Mouse (Mus musculus): ENCODE results near the gene Dnah1. TPM values are rescaled to one million over a fixed set of nuclear protein-coding genes. Genes with fewer than 3 reads are reported as not detected.

Dnah1 gene
- polyA plus RNA-seq, 2 experiments: 0.13 to 0.14 TPM

DNA sequence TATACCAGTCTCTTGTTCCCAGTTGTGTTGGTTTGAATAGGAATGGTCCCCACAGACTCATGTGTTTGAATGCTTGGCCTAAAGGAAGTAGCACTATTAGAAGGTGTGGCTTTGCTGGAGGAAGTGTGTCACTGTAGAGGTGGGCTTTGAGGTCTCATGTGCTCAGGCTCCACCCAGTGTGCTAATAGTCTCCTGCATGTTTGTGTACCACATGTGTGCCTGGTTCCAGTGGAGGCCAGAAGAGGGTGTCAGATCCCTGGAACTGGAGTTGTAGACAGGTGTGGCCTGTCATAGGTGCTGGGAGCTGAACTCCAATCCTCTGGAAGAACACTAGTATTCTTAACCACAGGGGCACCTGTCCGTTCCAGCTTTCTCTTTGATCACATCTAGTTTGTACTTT, 3.5 kb upstream of the Dnah1 start:
- Histone ChIP-seq H3K9ac (replicated peaks) (no peak overlapping the region), H3K9me3 (ENCODE audit: control insufficient read depth, low read length) (no peaks in the 10 kb centered on the region), H3K36me3 (replicated peaks; ENCODE audit: control insufficient read depth, insufficient read depth, low read depth) (no peaks in the 10 kb centered on the region), H3K27ac (no peak overlapping the region), H3K4me2 (ENCODE audit: low read depth) (no peak overlapping the region), H3K27me3 (ENCODE audit: control insufficient read depth, insufficient read depth, low read length) (no peaks in the 10 kb centered on the region), H3K4me3 (ENCODE audit: insufficient read depth in 1 of 2, low read depth in 2 of 2, low read length in 2 of 2) (no peak overlapping the region), H3K4me1 (replicated peaks; ENCODE audit: control insufficient read depth in 2 of 2, insufficient read depth in 2 of 2, low read length in 1 of 2) (peaks cover 0 to 12% of the 10 kb centered on the region in 2 experiments; a peak in 2 of 4 replicates)
- ATAC-seq (ENCODE audit: insufficient read depth): no peak
- TF ChIP-seq EP300 (IDR thresholded peaks at IDR 0.05; ENCODE audit: low read depth): no peak
- TF ChIP-seq CTCF (IDR thresholded peaks at IDR 0.05; ENCODE audit: low read depth): no peak
- WGBS (ENCODE audit: insufficient replicate concordance): 82% methylated on average over 1 of the region's 1 CpGs
- no peak for DNase-seq (ENCODE audit: low read depth in 3 of 3, low spot score in 3 of 3)

DNA sequence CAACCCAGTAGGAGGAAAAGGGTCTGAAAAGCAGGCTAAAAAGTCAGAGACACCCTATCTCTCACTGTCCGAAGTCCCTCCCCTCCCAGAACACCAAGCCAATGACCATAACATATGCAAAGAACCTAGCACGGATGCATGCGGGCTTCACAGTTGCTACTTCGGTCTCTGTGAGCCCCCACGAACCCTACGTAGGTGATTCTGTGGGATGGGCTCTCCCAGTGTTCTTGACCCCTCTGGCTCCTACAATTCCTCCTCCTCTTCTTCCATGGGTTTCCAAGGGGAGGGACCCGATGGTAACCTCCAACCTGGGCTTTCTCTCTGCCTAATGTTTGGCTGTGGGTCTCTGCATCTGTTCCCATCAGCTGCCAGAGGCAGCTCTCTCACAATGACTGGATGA, 3.1 kb upstream of the Dnah1 start:
- Histone ChIP-seq H3K9me3 (ENCODE audit: control insufficient read depth, low read length) (no peaks in the 10 kb centered on the region), H3K27me3 (ENCODE audit: control insufficient read depth, insufficient read depth, low read length) (no peaks in the 10 kb centered on the region), H3K4me3 (ENCODE audit: insufficient read depth in 1 of 2, low read depth in 2 of 2, low read length in 2 of 2) (no peak overlapping the region), H3K36me3 (replicated peaks; ENCODE audit: control insufficient read depth, insufficient read depth, low read depth) (no peaks in the 10 kb centered on the region), H3K4me2 (ENCODE audit: low read depth) (no peak overlapping the region), H3K27ac (no peak overlapping the region), H3K4me1 (replicated peaks; ENCODE audit: control insufficient read depth in 2 of 2, insufficient read depth in 2 of 2, low read length in 1 of 2) (peaks cover 0 to 12% of the 10 kb centered on the region in 2 experiments; a peak in 2 of 4 replicates), H3K9ac (replicated peaks) (no peak overlapping the region)
- DNase-seq (ENCODE audit: low read depth in 3 of 3, low spot score in 3 of 3): no peak
- no peak for ATAC-seq (ENCODE audit: insufficient read depth)
- TF ChIP-seq CTCF (IDR thresholded peaks at IDR 0.05; ENCODE audit: low read depth): no peak
- TF ChIP-seq EP300 (IDR thresholded peaks at IDR 0.05; ENCODE audit: low read depth): no peak
- WGBS (ENCODE audit: insufficient replicate concordance): 70% methylated on average over 7 of the region's 7 CpGs

DNA sequence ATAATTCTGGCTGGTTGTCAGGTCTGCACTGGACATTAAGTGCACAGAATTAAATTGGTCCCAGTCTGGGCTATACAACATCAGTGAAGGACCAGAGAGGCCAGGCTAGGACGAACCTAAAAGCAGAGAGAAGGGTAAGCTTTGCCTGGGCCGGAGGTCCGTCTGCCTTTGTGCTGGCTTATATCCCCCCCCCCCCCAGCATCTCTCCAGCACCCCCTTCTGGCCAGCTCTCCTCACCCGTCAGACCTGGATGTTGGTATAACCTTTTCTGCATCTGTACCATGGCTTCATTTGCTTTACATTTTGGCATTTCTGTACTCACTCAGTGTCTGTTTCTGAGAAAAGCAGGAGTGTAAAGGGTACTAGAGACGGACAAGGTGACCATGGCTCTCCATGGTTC, 1.9 kb upstream of the Dnah1 start:
- no peak overlapping the region for H3K27ac ChIP-seq
- H3K4me3 ChIP-seq (ENCODE audit: insufficient read depth in 1 of 2, low read depth in 2 of 2, low read length in 2 of 2): no peak overlapping the region
- ATAC-seq (ENCODE audit: insufficient read depth) (no peak), DNase-seq (ENCODE audit: low read depth in 3 of 3, low spot score in 3 of 3) (no peak)
- WGBS (ENCODE audit: insufficient replicate concordance): 38% methylated on average over 5 of the region's 5 CpGs
- H3K9me3 ChIP-seq (ENCODE audit: control insufficient read depth, low read length): no peaks in the 10 kb centered on the region
- no peak for TF ChIP-seq EP300 (IDR thresholded peaks at IDR 0.05; ENCODE audit: low read depth)
- TF ChIP-seq CTCF (IDR thresholded peaks at IDR 0.05; ENCODE audit: low read depth): peak; percentile 48
- no peaks in the 10 kb centered on the region for H3K36me3 ChIP-seq (replicated peaks; ENCODE audit: control insufficient read depth, insufficient read depth, low read depth)
- H3K9ac ChIP-seq (replicated peaks): no peak overlapping the region
- H3K4me1 ChIP-seq (replicated peaks; ENCODE audit: control insufficient read depth in 2 of 2, insufficient read depth in 2 of 2, low read length in 1 of 2): peaks cover 0 to 12% of the 10 kb centered on the region in 2 experiments; a peak in 2 of 4 replicates
- H3K4me2 ChIP-seq (ENCODE audit: low read depth): no peak overlapping the region
- H3K27me3 ChIP-seq (ENCODE audit: control insufficient read depth, insufficient read depth, low read length): no peaks in the 10 kb centered on the region

DNA sequence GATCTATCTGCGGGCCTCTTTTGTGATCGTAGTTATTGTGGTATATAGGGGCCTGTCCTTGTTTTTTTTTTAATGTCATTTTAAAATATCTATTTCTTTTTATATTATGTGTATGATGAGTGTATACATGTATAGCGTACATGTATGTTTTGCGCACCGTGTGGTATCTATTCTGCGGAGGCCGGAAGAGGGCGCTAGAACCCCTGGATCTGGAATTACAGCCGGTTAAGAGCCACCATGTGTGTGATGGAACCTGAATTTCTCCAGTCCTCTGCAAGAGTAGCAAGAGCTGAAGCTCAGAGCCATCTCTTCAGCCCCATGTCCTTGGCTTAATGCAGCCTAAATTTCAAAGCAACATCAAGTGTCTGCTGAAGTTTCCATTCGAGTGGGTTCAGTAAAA, 1.2 kb upstream of the Dnah1 start:
- 0 out of 2 replicates have a peak, but pooled peaks have one; percentile 26 for ATAC-seq (ENCODE audit: insufficient read depth)
- H3K4me3 ChIP-seq (ENCODE audit: insufficient read depth in 1 of 2, low read depth in 2 of 2, low read length in 2 of 2): peak overlapping the region in 1 of 2 experiments; percentile 22; a peak in 1 of 4 replicates

DNA sequence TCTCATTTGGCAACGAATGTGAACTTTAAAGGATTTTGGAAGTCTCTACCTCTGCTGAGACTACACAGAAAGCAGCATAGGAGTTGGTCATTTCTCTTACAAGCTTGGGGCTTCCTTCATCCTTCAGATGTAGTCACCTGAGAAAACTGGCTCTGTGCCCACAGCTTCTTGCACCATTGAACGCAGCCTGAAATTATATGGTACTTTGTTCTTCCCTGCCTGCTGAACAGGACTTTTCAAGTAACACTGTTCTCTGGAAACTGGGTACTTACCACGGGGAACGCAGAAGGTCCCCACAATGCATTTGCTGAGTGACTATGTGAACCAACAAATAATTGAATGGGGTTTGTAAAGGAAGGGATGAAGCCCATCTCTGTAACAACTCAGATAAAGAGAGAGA, 507 bp downstream of the Dnah1 start:
- no peaks in the 10 kb centered on the region for H3K27me3 ChIP-seq (ENCODE audit: control insufficient read depth, insufficient read depth, low read length)
- H3K4me1 ChIP-seq (replicated peaks; ENCODE audit: control insufficient read depth in 2 of 2, insufficient read depth in 2 of 2, low read length in 1 of 2): peaks cover 0 to 14% of the 10 kb centered on the region in 2 experiments; a peak in 3 of 4 replicates
- H3K4me3 ChIP-seq (ENCODE audit: insufficient read depth in 1 of 2, low read depth in 2 of 2, low read length in 2 of 2): peak overlapping the region in 1 of 2 experiments; percentile 40; a peak in 3 of 4 replicates
- TF ChIP-seq CTCF (IDR thresholded peaks at IDR 0.05; ENCODE audit: low read depth) (no peak), EP300 (IDR thresholded peaks at IDR 0.05; ENCODE audit: low read depth) (no peak)
- no peak for ATAC-seq (ENCODE audit: insufficient read depth)
- peak overlapping the region; percentile 41; the same call in 1 of the 2 replicates for H3K9ac ChIP-seq (replicated peaks)
- peak overlapping the region; percentile 75 for H3K4me2 ChIP-seq (ENCODE audit: low read depth)
- H3K27ac ChIP-seq: no peak overlapping the region
- H3K36me3 ChIP-seq (replicated peaks; ENCODE audit: control insufficient read depth, insufficient read depth, low read depth): no peaks in the 10 kb centered on the region
- no peak for DNase-seq (ENCODE audit: low read depth in 3 of 3, low spot score in 3 of 3)
- H3K9me3 ChIP-seq (ENCODE audit: control insufficient read depth, low read length): no peaks in the 10 kb centered on the region
- WGBS (ENCODE audit: insufficient replicate concordance): 68% methylated on average over 4 of the region's 4 CpGs

More for the DNA sequence above, 1.2 kb upstream of the Dnah1 start:
- WGBS (ENCODE audit: insufficient replicate concordance): 61% methylated on average over 10 of the region's 10 CpGs
- Histone ChIP-seq H3K4me2 (ENCODE audit: low read depth) (peak overlapping the region; percentile 75), H3K9me3 (ENCODE audit: control insufficient read depth, low read length) (no peaks in the 10 kb centered on the region), H3K4me1 (replicated peaks; ENCODE audit: control insufficient read depth in 2 of 2, insufficient read depth in 2 of 2, low read length in 1 of 2) (peaks cover 0 to 12% of the 10 kb centered on the region in 2 experiments; a peak in 2 of 4 replicates), H3K27ac (no peak overlapping the region), H3K36me3 (replicated peaks; ENCODE audit: control insufficient read depth, insufficient read depth, low read depth) (no peaks in the 10 kb centered on the region), H3K27me3 (ENCODE audit: control insufficient read depth, insufficient read depth, low read length) (no peaks in the 10 kb centered on the region), H3K9ac (replicated peaks) (no peak overlapping the region)
- TF ChIP-seq EP300 (IDR thresholded peaks at IDR 0.05; ENCODE audit: low read depth) (no peak), CTCF (IDR thresholded peaks at IDR 0.05; ENCODE audit: low read depth) (peak; percentile 71)
- DNase-seq (ENCODE audit: low read depth in 3 of 3, low spot score in 3 of 3): peak; percentile 42 to 48 (median 47)
